Mouse (Mus musculus) c-Kit-positive CD71-positive TER-119-negative erythroid progenitor cells, embryonic 14.5 days (primary cell): Measurements from ENCODE around the gene Tmcc1.
"Not testable (repeated sequence)": the region's sequence is repeated elsewhere in the genome, so short reads cannot be mapped to it uniquely, and the experiment has no call there.

ENCODE experiments used
- DNase-seq: peaks from one replicate; pipeline ENCODE4 v3.0.0-alpha.2; 2013; ENCODE audit warnings: low read depth

The Tmcc1 gene

DNA sequence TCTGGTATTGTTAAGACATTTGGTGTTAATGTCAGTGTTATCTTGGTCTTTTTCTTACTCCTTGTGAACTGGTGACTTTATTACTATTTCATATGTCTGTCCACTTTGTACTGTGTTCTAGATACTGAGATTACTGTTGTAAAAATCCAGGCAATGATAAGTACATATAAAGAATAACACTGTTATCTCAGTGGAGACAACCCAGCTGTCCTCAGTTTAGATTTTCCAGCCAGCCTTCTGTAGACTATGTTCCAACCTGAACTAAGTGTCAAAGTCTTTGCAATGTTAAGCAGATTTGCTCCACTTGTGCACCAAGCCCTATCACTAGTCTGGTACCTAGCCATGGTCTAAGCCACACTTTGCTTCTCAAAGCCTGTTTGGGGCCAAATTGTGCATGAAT lies 118.4 kb downstream of the Tmcc1 start:
- no peak for DNase-seq

DNA sequence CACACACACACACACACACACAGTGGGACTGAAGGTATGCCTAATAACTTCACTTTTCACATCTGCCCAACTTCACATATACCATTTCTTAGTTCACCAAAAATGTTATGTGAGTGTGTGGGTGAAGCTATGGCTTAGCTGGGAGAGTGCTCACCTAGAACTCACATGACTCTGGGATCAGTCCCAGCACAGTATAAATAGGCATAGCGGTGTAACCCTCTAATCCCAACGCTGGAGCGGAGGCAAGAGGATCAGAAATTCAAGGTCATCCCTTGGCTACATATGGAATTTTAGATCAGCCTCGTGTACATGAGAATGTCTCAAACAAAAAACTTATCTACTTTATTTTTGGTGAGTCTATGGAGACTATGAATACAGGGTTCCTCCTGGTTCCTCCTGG lies 119.7 kb downstream of the Tmcc1 start:
- DNase-seq: no peak

DNA sequence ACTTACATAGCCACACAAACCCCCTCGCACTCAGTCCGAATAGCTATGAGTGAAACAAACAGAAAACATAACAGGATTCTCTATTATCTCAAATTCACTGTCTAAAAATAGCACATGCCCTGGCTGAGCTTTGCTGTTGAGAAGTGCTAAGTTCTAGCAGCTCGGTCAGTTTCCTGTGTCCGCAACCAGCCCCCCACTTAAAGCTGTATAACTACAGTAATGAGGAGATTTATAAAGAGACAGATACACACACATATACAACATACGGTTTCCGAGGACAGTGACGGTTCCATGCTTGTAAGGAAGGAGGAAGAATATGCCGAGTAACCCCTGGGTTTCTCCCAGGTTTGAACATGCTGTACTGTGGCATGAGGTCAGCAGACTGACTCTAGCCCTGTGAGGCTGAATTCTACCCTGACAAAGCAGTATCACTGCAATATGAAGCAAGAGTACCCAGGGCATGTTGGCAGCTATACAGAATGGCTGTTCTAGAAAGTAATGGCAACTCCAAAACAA lies 120.5 kb downstream of the Tmcc1 start:
- DNase-seq: no peak

DNA sequence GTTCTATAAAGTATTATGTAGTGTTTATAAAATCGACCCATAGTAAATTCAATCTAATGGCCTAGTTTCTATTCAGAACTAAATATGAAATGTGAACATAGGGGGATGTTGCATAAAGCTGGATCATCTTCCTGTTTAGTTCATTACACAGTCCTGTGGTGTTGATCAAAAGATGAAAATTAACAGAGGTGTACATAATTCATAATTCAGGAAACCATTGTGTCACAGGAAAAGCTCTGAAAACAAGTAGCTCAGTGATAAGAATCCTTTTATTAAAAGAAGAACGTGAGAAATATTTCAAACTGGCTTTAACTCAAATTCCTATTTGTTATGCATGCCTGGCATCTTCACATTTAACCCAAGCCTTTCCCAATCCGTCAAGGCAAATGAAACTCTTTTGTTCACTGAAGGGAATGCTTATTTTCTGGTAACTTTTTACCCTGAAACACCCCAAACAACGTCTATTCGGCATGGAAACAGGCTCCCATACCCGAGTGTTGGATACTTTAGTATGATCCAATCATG lies 121.0 kb downstream of the Tmcc1 start:
- no peak for DNase-seq

DNA sequence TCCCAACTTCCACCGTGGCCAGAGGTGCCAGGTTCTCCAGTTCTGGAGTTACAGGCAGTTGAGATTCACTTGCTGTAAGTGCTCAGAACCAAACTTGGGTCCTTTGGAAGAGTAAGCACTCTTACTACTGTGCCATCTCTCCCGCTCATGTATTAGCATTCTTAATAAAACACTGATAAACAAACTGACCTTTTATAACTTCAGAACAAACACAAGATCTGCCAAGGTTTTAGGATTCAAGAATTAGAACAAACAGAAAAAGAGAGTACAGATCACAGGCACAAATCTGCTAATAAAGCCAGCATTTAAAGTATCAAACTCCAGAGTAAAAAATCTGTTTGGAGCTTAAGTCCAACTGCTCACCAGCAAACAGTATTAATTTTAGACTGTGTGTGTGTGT lies 121.5 kb downstream of the Tmcc1 start:
- no peak for DNase-seq

DNA sequence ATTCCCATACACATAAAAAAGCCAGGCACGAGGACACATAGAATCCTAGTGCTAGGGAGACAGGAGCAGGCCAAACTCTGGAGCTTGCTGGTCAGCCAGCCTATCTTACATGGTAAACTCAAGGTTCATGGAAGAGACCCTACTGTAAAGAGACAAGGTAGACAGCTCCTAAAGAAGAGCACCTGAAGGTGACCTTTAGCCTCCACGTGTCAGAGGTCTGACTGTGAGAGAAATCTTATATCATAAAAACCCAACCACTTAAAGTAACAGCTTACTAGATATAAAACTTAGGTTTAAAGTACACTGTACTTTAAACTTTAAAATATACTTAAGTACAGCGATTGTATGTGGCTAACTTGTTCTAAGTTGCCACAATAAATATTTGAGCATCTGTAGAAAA lies 122.7 kb downstream of the Tmcc1 start:
- DNase-seq: no peak

DNA sequence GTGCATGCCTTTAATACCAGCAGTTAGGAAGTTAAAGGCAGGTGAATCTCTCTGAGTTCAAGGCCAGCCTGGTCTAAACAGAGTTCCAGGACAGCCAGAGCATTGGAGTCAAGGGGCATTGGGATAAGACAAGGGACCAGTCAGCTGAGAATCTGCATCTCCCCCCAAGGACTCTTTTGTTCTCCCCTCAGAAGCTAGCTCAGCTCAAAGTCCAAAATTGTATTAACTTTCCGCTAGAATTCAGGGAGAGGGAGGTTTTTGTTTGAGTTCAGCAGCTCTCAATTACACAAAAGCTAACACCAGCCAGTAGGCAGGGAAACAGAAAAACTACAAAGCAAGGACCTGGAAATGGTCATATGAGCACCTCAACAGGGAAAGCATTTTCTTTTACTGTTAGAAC lies 129.8 kb downstream of the Tmcc1 start:
- DNase-seq: no peak

DNA sequence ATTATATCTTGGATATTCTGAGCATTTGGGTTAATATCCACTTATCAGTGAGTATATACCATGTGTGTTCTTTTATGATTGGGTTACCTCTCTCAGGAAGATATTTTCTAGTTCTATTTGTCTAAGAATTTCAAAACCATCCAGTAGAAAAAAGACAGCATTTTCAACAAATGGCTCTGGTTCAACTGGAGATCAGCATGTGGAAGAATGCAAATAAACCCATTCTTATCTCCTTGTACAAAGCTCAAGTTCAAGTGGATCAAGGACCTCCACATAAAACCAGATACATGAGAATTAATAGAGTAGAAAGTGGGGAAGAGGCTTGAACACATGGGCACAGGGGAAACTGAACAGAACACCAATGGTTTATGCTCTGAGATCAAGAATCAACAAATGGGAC lies 133.7 kb downstream of the Tmcc1 start:
- not testable (repeated sequence) for DNase-seq

DNA sequence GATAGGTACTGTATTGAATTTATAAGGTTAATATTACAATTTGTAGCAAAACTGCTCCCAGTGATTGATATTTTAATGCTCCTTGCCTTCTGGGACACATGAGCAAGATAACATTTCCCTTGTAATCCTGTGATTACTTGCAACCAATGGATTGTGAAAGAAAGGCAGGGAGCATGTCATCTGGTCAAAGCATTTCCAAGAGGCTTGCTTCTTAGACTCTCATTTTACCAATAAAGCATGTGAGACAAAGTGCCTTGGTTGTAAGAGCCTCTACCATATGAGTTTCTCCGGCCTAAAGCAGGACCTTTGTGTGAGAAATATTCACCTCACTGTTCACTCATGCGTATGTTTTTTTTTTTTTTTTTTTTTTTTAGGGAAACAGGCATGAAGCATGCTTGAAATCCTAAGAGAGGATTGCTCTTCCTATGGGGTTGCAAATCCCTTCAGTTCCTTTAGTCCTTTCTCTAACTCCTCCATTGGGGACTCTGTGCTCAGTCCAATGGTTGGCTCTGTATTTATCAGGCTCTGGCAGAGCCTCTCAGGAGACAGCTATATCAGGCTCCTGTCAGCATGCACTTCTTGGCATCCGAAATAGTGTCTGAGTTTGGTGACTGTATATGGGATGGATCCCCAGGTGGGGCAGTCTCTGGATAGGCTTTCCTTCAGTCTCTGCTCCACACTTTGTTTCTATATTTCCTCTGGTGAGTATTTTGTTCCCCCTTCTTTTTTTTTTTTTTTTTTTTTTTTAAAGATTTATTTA lies 134.6 kb downstream of the Tmcc1 start:
- DNase-seq: no peak

DNA sequence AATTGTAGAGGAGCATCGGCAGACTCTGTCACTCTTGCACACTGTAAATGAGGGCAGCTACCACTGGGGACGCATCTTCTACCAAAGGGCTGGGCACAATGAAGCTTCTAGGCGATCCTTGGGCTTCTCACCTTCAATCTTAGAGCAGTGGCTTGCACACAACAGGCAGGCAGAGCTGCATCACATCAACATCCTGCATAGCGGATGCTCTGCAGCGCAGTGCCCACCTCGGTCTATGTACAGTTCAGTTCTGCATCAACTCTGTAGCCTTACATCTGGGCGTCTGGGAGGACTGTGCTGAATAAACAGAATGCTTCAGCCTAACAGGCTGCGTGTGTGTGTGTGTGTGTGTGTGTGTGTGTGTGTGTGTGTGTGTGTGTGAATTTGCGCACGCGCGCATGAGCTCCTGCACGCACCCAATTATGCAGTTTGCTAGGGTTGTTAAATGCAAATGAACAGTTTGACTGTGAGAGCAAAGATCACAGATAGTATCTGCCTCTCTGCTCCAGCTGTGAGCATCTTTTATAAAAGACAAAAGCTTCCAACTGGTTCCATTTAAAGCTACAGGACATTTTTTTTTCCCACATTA lies 136.5 kb downstream of the Tmcc1 start:
- no peak for DNase-seq

DNA sequence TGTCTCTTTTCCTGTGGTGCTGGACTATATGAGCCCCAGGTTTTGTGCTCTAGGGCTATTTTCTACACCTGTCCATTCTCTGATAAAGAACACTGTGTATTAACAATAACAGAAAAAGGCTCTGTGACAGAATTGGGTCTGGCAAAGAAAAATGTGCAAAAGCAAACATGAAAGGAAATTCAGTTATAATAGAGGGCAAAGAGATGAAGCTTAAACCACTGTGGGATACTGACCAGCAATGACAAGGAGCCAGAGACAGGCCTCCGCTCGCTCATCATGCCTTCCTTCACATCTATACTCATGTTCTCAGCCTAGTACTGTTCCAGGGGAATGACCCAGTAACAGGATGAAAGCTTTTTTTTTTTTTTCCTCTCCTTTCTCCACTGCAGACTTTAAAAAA lies 137.5 kb downstream of the Tmcc1 start:
- no peak for DNase-seq

DNA sequence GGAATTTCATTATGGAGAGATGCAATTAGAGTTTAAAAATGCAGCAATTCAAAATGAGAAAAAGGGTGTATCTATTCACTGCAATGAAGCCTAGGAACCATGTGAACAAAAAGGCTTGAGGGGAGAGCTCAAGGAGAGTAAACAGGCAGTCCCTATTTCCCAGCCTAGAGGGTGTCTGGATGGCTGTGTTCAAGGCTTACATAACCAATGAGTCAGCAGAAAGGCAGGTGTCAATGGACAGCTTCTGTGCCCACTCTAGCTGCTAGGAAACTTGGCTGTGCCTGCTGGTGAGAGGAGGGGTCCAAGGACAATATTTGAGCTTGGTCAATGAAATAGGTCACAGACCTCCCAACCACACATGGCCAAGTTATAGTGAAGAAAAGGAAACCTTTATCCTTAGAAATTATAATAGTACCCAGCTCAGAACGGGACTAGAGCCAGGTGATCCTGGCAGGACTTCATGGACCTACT lies 138.2 kb downstream of the Tmcc1 start:
- no peak for DNase-seq

DNA sequence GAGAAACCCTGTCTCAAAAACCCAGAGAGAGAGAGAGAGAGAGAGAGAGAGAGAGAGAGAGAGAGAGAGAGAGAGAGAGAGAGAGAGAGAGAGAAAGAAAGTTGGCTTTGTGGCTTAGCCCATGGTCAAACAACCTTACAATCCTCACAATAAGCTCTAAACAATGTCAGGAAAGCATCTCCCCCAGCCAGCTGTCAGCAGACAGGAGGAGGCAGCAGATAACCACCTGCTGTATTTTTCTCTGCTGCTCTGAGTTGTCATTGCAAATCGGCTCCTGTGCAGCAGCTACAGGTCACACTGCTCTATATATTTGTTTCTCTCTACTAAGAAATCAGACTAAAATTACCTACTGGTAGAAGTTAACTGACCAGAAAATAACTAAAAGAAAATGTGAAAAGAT lies 145.4 kb downstream of the Tmcc1 start:
- peak; percentile 15 for DNase-seq

DNA sequence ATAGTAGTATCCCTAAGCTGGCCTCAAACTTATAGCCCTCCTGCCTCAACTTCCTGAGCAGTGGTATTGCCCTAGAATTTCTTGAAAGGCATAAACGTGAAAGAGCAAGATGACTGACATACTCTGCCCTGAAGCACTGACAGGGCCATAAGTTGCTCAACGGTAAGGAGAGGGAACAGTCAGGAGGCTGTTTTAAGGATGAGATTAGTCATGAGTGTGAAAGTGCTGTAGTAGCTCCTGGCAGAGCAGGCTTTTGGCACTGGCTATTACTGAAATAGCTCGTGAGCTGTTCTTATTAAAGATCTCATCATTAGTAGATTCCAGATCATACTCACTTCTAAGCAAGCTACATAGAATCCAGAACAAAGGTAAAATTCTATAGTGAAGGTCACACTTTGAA lies 145.9 kb downstream of the Tmcc1 start:
- no peak for DNase-seq

DNA sequence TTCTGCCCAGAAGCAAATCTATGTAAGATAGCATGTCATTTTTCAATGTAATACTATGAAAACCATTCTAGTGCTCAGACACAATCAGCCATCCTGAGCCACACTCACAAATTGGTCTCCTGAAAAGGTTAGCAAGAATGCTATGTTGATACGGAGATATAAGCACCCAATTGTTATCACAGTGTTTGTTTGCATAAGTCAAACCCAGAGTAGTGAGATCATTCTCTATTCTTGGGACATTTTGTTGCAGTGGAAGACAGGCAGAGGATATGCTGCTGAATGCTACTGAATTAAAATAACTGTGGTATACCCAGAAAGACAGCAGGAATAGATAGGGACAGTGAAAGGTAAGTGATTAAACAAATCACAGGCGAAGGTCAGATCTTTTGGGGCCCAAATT lies 149.2 kb downstream of the Tmcc1 start:
- DNase-seq: no peak

DNA sequence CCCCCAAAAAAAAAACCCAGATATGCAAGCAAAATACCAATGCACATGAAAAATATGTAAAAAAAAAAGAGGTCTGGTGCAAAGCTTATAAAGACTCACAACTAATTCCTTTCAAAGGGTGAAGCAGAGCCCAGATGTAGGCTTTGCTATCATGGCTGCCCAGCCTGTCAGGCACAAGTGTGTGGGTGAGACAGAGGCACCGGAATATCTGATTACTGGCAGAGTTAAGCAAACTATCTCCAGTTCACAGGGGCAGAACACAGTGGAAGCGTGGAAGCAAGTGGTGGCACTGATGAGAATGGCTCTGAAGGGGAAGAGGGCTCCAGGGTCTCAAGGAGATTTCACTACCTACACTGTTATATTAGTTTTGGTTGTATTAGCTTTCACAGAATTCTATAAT lies 155.1 kb downstream of the Tmcc1 start:
- DNase-seq: peak; percentile 29

DNA sequence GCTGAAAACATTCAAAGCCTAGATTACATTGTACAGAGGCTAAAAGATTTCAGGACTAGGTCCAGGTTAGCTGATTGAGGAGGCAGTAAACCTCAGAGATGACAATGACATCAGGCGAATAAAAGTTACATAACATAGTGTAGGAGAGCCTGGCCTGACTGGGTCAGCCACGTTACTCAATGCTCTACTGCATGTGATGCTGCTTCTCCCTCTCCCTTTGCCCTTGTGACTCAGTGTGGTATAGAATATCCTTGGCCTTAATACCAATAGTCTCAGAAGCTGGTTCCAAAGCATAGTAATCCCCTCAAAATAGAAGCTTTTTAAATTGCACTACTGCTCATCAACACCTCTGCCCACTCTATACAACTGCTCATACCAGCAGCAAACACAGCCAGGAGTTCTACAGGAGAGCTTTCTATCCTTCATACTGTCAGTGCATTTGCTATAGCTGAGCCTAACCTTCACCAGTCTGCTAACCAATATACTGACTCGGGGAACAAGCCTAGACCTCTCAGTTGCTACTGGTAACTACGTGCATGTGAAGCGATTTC lies 155.9 kb downstream of the Tmcc1 start:
- DNase-seq: no peak

DNA sequence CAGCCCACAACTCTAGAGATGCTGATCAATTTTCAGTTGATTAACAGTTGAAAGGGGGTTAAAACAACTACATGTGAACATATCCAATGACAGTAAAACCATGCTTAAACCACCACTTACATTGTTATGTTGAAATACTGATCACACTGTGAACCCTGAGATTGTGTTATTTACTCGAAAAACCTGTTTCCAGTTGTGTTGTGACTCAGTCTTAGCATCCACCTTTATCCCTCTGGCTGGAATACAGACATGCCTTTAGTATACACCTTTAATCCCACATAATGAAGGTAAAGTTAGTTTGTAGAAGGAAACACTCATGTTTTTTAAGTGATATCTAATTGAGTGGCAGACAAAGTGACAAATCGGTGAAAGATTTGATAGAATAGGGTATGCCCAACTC lies 156.7 kb downstream of the Tmcc1 start:
- no peak for DNase-seq

DNA sequence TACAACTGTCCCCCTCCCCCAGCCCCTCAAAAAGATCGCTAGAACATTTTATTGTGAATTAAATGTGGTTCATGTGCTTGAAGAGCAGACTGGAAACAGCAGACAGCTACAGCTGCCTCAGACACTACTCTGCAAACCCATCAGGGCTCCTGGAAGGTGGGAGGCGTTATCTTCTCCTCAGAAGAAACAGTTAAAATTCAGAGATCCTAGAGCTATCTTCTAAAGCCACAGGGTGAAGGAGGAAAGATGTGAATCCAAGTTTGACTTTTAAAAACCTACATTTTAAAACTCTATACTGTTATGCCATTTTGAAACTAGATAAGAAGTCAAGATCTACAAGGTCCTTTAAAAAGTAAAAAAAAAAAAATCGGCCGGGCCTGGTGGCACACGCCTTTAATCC lies 162.2 kb downstream of the Tmcc1 start:
- no peak for DNase-seq

DNA sequence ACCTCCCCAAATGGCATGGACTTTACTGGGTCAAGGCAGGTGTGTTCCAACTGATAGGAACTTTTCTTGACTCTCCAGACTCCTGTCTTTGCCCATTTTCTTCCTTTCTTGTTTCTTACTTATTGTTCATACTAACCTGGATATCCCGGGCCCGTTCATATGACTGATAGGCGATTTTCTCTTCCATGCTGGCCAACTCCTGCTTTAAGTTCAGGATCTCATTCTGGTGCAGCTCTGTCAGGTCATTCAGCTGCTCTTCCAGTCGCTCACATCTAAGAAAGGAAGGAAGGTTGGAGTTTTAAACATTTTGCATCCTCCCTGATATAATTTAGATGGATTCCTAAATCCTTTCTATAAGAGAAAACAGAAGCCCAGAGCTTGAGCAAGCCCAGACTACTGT lies 168.6 kb downstream of the Tmcc1 start:
- DNase-seq: no peak

DNA sequence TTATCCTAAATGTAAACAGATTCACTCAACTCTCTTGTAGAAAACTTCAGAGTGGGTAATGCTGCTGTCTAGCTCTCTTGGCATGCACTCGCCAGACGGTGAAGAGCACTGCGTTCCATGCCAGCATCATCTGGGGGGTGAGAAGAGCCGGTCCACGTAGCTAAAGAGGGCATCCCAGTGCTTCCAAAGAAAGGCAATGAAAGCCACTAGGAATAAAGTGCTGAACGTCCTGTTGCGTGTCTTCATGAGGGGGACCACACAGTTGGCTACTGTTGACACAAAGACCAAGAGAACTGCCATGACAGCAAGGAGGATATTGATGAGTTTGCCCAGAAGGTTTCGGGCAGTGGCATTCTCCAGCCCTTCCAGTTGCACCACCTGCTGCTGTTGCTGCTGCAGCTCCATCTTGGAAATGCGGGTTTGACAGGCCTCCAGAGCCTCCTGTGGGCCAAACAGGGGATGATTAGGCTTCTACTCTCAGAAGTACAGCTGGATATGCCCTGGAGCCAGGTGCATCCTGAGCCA lies 171.3 kb downstream of the Tmcc1 start:
- DNase-seq: no peak

DNA sequence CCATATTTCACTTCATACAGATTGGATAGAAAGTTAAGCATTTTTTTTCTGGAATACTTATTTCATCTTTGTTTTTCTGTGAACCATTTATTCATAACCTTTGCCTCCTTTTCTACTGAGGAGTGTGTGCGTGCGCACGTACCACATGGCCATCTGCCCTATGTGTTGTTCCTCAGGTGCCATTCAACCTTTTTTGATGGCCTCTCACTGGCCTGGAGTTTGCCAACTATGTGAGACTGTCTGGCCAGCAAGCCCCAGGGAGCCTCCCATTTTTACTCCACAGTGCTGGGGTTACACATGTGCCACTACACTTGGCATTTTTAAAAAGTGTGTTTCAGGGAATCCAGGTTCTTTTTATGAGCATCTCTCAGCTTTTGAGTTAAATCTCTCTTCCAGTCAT lies 177.4 kb downstream of the Tmcc1 start:
- DNase-seq: no peak

DNA sequence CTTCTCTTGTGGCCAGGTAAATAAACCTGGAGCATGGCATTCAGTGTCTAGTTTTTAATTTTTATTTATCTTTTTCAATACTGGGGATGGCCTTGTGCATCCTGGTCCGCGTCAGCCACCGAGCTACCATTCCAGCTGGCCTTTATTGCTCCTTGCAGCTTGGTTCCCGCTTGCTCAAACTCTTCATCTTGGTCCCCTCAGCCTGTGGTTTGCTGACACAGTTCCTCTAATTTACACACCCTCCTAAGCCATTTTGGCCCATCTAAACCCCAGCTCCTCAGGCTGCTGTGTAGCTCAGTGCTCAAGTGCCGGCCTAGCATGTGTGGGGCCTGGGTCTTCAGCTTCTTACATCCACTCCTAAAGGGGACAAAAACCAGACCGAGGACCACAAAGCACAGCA lies 179.2 kb downstream of the Tmcc1 start:
- no peak for DNase-seq
